Mouse (Mus musculus): ENCODE measurements around the gene Gm14214. TPM values are rescaled to one million over a fixed set of nuclear protein-coding genes. Genes with fewer than 3 reads are reported as not detected.

Gm14214 gene
- total and polyA plus RNA-seq, 2 experiments = not detected

DNA sequence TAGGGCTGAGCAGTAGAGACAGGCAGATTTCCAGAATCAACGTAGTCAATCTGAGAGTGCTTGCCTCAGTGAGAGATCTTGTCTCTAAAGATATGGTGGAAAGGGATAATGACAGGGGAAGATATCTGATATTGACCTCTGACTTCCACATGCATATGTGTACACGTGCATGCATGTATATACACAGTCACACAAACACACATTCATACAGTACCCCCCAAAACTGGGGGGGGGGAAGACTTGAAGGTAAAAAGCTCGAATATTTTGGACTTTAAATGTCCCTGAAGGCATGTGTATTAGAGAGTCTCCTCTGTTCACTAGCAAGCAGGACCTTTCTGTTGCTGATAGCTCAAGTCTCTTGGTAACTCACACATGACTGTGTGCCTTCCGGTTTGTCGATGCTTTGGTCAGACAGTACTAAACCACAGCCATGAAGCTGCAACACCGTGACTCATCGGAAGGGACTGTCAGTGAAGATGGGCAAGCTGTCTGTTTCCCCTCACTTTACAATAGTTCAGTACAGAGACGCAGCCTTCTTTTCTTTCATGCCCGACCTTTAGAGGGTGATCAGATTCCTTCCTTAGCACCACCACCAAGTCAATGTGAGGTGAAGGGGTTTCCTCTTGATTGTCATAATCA, 37.2 kb downstream of the Gm14214 start:
- no peak overlapping the region for H3K27ac ChIP-seq (replicated peaks; ENCODE audit: insufficient read depth, low read depth, low read length)
- TF ChIP-seq CTCF (IDR thresholded peaks at IDR 0.05; ENCODE audit: low read depth, low read length) (no peak), POLR2A (IDR thresholded peaks at IDR 0.05; ENCODE audit: extremely low read depth, insufficient read depth, low read length) (no peak)
- 73% methylated on average over 9 of the region's 9 CpGs for WGBS
- no peaks in the 10 kb centered on the region for H3K4me1 ChIP-seq (ENCODE audit: control insufficient read depth, insufficient read depth, low read length)
- H3K4me3 ChIP-seq (ENCODE audit: insufficient read depth, low read depth, low read length) = no peak overlapping the region
- no peaks in the 10 kb centered on the region for H3K36me3 ChIP-seq (ENCODE audit: control insufficient read depth, insufficient read depth, low read length)
- no peaks in the 10 kb centered on the region for H3K27me3 ChIP-seq (ENCODE audit: control insufficient read depth, insufficient read depth, low read length)
- no peaks in the 10 kb centered on the region for H3K79me2 ChIP-seq (ENCODE audit: control insufficient read depth, insufficient read depth, low read length)
- no peak for DNase-seq (ENCODE audit: extremely low read depth, low read depth, low spot score)
- no peak overlapping the region for H3K9ac ChIP-seq (ENCODE audit: low read depth, low read length)

DNA sequence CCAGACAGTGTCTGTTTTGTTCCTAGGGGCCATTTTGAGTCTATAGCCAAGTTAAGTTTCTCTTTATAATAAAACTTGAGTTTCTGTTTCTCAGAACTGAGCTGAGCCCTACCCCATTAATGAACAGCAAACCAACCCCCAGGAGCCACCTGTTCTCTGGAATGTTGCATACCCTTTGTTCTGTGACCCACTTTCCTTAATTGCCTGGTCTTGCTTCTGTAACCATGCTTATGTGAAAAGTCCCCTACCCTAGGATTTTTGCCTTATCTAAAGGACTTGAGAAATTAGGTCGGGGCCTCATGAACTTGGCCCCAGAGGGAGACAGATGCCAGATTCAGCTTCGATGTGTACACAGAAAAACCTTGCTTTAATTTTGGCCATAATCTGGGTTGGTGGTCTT, 37.9 kb downstream of the Gm14214 start:
- no peaks in the 10 kb centered on the region for H3K36me3 ChIP-seq (ENCODE audit: control insufficient read depth, insufficient read depth, low read length)
- H3K4me3 ChIP-seq (ENCODE audit: insufficient read depth, low read depth, low read length) = no peak overlapping the region
- WGBS = 56% methylated on average over 2 of the region's 2 CpGs
- no peak for DNase-seq (ENCODE audit: extremely low read depth, low read depth, low spot score)
- H3K27me3 ChIP-seq (ENCODE audit: control insufficient read depth, insufficient read depth, low read length) = no peaks in the 10 kb centered on the region
- H3K4me1 ChIP-seq (ENCODE audit: control insufficient read depth, insufficient read depth, low read length) = no peaks in the 10 kb centered on the region
- TF ChIP-seq POLR2A (IDR thresholded peaks at IDR 0.05; ENCODE audit: extremely low read depth, insufficient read depth, low read length) (no peak), CTCF (IDR thresholded peaks at IDR 0.05; ENCODE audit: low read depth, low read length) (no peak)
- H3K27ac ChIP-seq (replicated peaks; ENCODE audit: insufficient read depth, low read depth, low read length) = no peak overlapping the region
- H3K9ac ChIP-seq (ENCODE audit: low read depth, low read length) = no peak overlapping the region
- no peaks in the 10 kb centered on the region for H3K79me2 ChIP-seq (ENCODE audit: control insufficient read depth, insufficient read depth, low read length)

DNA sequence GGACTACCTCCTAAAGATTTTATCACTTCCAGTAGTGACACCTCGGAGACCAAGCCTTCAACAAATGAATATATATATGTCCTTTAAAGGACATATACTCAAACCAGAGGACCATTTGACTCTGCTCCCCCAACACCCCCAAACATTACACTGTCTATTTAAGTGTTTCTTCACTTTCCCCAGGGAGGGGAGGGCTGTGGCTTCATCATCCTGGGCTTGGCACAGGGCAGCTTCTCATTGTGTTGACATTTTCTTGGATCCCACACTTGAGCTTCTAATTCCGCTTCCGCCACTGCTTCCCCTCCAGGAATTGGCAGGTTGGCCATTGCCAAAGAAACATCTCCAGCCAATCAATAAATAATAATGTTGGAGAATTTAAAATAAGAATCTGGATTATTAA, 39.0 kb downstream of the Gm14214 start:
- H3K27ac ChIP-seq (replicated peaks; ENCODE audit: insufficient read depth, low read depth, low read length) = no peak overlapping the region
- no peak overlapping the region for H3K4me3 ChIP-seq (ENCODE audit: insufficient read depth, low read depth, low read length)
- H3K4me1 ChIP-seq (ENCODE audit: control insufficient read depth, insufficient read depth, low read length) = no peaks in the 10 kb centered on the region
- H3K79me2 ChIP-seq (ENCODE audit: control insufficient read depth, insufficient read depth, low read length) = no peaks in the 10 kb centered on the region
- WGBS = 79% methylated on average over 3 of the region's 3 CpGs
- no peaks in the 10 kb centered on the region for H3K36me3 ChIP-seq (ENCODE audit: control insufficient read depth, insufficient read depth, low read length)
- H3K9ac ChIP-seq (ENCODE audit: low read depth, low read length) = no peak overlapping the region
- DNase-seq (ENCODE audit: extremely low read depth, low read depth, low spot score) = no peak
- no peaks in the 10 kb centered on the region for H3K27me3 ChIP-seq (ENCODE audit: control insufficient read depth, insufficient read depth, low read length)
- TF ChIP-seq CTCF (IDR thresholded peaks at IDR 0.05; ENCODE audit: low read depth, low read length) (no peak), POLR2A (IDR thresholded peaks at IDR 0.05; ENCODE audit: extremely low read depth, insufficient read depth, low read length) (no peak)

DNA sequence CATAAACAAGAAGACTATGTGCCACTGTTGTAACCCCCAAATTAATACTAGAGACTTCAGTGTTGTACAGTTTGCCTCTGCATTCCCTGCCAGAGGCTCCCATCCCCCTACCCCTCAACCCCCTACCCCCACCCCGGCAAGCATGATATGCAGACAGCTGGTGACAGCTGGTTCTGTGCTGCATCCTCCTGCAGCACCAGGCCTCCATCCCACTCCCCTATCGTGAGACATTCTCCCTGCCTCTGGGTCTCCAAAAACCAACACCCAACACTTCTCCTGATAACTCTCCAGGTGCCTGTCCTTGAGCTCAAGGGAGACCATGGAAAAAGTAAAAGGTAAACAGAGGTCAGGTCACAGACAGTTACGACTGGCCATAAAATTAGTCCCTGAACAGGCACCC, 40.1 kb downstream of the Gm14214 start:
- 42% methylated on average over 3 of the region's 3 CpGs for WGBS
- H3K27me3 ChIP-seq (ENCODE audit: control insufficient read depth, insufficient read depth, low read length) = no peaks in the 10 kb centered on the region
- no peak overlapping the region for H3K4me3 ChIP-seq (ENCODE audit: insufficient read depth, low read depth, low read length)
- H3K36me3 ChIP-seq (ENCODE audit: control insufficient read depth, insufficient read depth, low read length) = no peaks in the 10 kb centered on the region
- no peak for DNase-seq (ENCODE audit: extremely low read depth, low read depth, low spot score)
- no peak overlapping the region for H3K9ac ChIP-seq (ENCODE audit: low read depth, low read length)
- no peak overlapping the region for H3K27ac ChIP-seq (replicated peaks; ENCODE audit: insufficient read depth, low read depth, low read length)
- no peaks in the 10 kb centered on the region for H3K79me2 ChIP-seq (ENCODE audit: control insufficient read depth, insufficient read depth, low read length)
- TF ChIP-seq POLR2A (IDR thresholded peaks at IDR 0.05; ENCODE audit: extremely low read depth, insufficient read depth, low read length) = no peak
- no peaks in the 10 kb centered on the region for H3K4me1 ChIP-seq (ENCODE audit: control insufficient read depth, insufficient read depth, low read length)

DNA sequence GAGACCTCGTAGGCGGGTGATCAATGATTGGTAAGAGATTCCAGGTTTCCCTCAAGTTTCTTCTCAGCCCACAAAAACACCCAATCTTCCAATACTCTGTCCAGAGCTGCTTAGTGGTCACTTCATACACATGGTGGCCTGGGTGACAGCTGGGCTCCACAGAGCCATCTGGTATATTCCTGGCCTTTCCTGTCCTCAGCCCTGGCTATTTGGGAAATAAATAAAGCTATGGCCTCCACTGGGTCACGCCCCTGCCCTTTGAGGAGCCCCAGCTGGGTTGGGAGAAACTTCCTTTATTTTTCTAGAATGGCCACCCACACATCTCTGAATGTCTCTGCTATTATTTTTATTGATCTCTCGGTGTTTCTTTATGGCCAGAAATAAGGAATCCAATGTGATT, 46.4 kb downstream of the Gm14214 start:
- Histone ChIP-seq H3K4me1 (ENCODE audit: control insufficient read depth, insufficient read depth, low read length) (no peaks in the 10 kb centered on the region), H3K4me3 (ENCODE audit: insufficient read depth, low read depth, low read length) (no peak overlapping the region), H3K79me2 (ENCODE audit: control insufficient read depth, insufficient read depth, low read length) (no peaks in the 10 kb centered on the region), H3K27ac (replicated peaks; ENCODE audit: insufficient read depth, low read depth, low read length) (no peak overlapping the region), H3K36me3 (ENCODE audit: control insufficient read depth, insufficient read depth, low read length) (no peaks in the 10 kb centered on the region), H3K27me3 (ENCODE audit: control insufficient read depth, insufficient read depth, low read length) (no peaks in the 10 kb centered on the region), H3K9ac (ENCODE audit: low read depth, low read length) (no peak overlapping the region)
- TF ChIP-seq CTCF (IDR thresholded peaks at IDR 0.05; ENCODE audit: low read depth, low read length) (no peak), POLR2A (IDR thresholded peaks at IDR 0.05; ENCODE audit: extremely low read depth, insufficient read depth, low read length) (no peak)
- no peak for DNase-seq (ENCODE audit: extremely low read depth, low read depth, low spot score)
- WGBS = 90% methylated on average over 4 of the region's 4 CpGs

DNA sequence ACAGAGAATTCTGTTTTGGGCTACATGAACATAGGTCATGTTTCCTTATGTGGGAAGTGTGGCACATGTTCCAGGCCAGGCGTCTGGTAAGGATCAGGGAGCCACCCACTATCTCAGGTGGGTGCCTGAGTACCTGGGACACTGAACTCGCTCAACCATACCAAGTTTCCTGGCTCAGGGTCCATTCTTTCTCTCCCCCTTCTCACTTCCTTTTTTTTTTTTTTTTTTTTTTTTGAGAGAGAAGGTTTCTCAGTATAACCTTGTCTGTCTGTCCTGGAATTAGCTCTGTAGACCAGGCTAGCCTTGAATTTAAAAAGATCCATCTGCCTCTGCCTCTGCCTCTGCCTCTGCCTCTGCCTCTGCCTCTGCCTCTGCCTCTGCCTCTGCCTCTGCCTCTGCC, 49.5 kb downstream of the Gm14214 start:
- Histone ChIP-seq H3K27ac (replicated peaks; ENCODE audit: insufficient read depth, low read depth, low read length) (no peak overlapping the region), H3K4me1 (ENCODE audit: control insufficient read depth, insufficient read depth, low read length) (no peaks in the 10 kb centered on the region), H3K27me3 (ENCODE audit: control insufficient read depth, insufficient read depth, low read length) (no peaks in the 10 kb centered on the region), H3K36me3 (ENCODE audit: control insufficient read depth, insufficient read depth, low read length) (no peaks in the 10 kb centered on the region), H3K4me3 (ENCODE audit: insufficient read depth, low read depth, low read length) (no peak overlapping the region), H3K9ac (ENCODE audit: low read depth, low read length) (no peak overlapping the region), H3K79me2 (ENCODE audit: control insufficient read depth, insufficient read depth, low read length) (no peaks in the 10 kb centered on the region)
- no peak for DNase-seq (ENCODE audit: extremely low read depth, low read depth, low spot score)
- no peak for TF ChIP-seq CTCF (IDR thresholded peaks at IDR 0.05; ENCODE audit: low read depth, low read length)
- no peak for TF ChIP-seq POLR2A (IDR thresholded peaks at IDR 0.05; ENCODE audit: extremely low read depth, insufficient read depth, low read length)
- WGBS = 81% methylated on average over 2 of the region's 2 CpGs

Other genes starting within 250 kb of the Gm14214 start
- not detected in 2 replicates for gene 1700003F12Rik, start 222.9 kb downstream of the Gm14214 start, total RNA-seq (2014; rRNA removed)
- 0.54 TPM in 2 replicates for gene 1700003F12Rik, start 222.9 kb downstream of the Gm14214 start, polyA plus RNA-seq (2012; rRNA removed)
- gene Actl10, start 218.3 kb downstream of the Gm14214 start, total RNA-seq (2014; rRNA removed) = 0.09 and 0.13 TPM in 2 replicates
- gene Actl10, start 218.3 kb downstream of the Gm14214 start, polyA plus RNA-seq (2012; rRNA removed) = not detected in 2 replicates
- gene Necab3, start 211.1 kb downstream of the Gm14214 start, total RNA-seq (2014; rRNA removed) = 0.09 and 0.13 TPM in 2 replicates
- gene Necab3, start 211.1 kb downstream of the Gm14214 start, polyA plus RNA-seq (2012; rRNA removed) = 0.09 TPM in 1 of 2 replicates, not detected in the other
- gene E2f1, start 200.1 kb downstream of the Gm14214 start, total RNA-seq (2014; rRNA removed) = 1.1 and 2.3 TPM in 2 replicates
- 2.4 and 3.8 TPM in 2 replicates for gene E2f1, start 200.1 kb downstream of the Gm14214 start, polyA plus RNA-seq (2012; rRNA removed)
- 39.9 and 51.1 TPM in 2 replicates for gene Pxmp4, start 166.3 kb downstream of the Gm14214 start, total RNA-seq (2014; rRNA removed)
- gene Pxmp4, start 166.3 kb downstream of the Gm14214 start, polyA plus RNA-seq (2012; rRNA removed) = 127 and 134 TPM in 2 replicates
- gene Zfp341, start 156.7 kb downstream of the Gm14214 start, total RNA-seq (2014; rRNA removed) = 0.18 and 1.0 TPM in 2 replicates
- 3.2 TPM in 2 replicates for gene Zfp341, start 156.7 kb downstream of the Gm14214 start, polyA plus RNA-seq (2012; rRNA removed)
- not detected in 2 replicates for gene 4930519P11Rik, start 156.6 kb downstream of the Gm14214 start, total RNA-seq (2014; rRNA removed)
- 0.37 TPM in 1 of 2 replicates, not detected in the other for gene 4930519P11Rik, start 156.6 kb downstream of the Gm14214 start, polyA plus RNA-seq (2012; rRNA removed)
- gene Chmp4b, start 118.3 kb downstream of the Gm14214 start, total RNA-seq (2014; rRNA removed) = 54.4 and 57.7 TPM in 2 replicates
- 37.6 and 37.8 TPM in 2 replicates for gene Chmp4b, start 118.3 kb downstream of the Gm14214 start, polyA plus RNA-seq (2012; rRNA removed)
- gene Raly, start 21.1 kb upstream of the Gm14214 start, total RNA-seq (2014; rRNA removed) = 57.6 and 61.0 TPM in 2 replicates
- gene Raly, start 21.1 kb upstream of the Gm14214 start, polyA plus RNA-seq (2012; rRNA removed) = 79.0 and 82.2 TPM in 2 replicates
- not detected in 2 replicates for gene a, start 21.4 kb upstream of the Gm14214 start, total RNA-seq (2014; rRNA removed)
- not detected in 2 replicates for gene a, start 21.4 kb upstream of the Gm14214 start, polyA plus RNA-seq (2012; rRNA removed)
- 30.4 and 38.7 TPM in 2 replicates for gene Eif2s2, start 122.9 kb upstream of the Gm14214 start, total RNA-seq (2014; rRNA removed)
- 7.8 and 8.1 TPM in 2 replicates for gene Eif2s2, start 122.9 kb upstream of the Gm14214 start, polyA plus RNA-seq (2012; rRNA removed)
- under 0.01 TPM in 1 of 2 replicates, not detected in the other for gene Gm14226, start 248.2 kb upstream of the Gm14214 start, total RNA-seq (2014; rRNA removed)
- 0.02 TPM in 1 of 2 replicates, not detected in the other for gene Gm14226, start 248.2 kb upstream of the Gm14214 start, polyA plus RNA-seq (2012; rRNA removed)

Data from liver, adult 2 months (tissue).